Mouse (Mus musculus): ENCODE data around the gene Olfr612. TPM values are rescaled to one million over a fixed set of nuclear protein-coding genes. Genes with fewer than 3 reads are reported as not detected.

Gene Olfr612
- total RNA-seq (2023), result not detected

GRCm38 (mm10) chr7:103542617-103543016, at the start of gene Olfr612:
Gene Olfr612 (minus strand): TSS chr7:103542717.

GRCm38 (mm10) chr7:103589803-103590202, 47.3 kb upstream of the Olfr612 start, which contains the start of gene Olfr618:
Gene Olfr618 (plus strand): TSS chr7:103590103.

GRCm38 (mm10) chr7:103572761-103573160, 30.2 kb upstream of the Olfr612 start, which contains the start of gene Olfr617:
Gene Olfr617 (plus strand): TSS chr7:103573061.

GRCm38 (mm10) chr7:103569043-103569442, 26.5 kb upstream of the Olfr612 start, which contains the start of gene Olfr616:
Gene Olfr616 (minus strand): TSS chr7:103569143.

GRCm38 (mm10) chr7:103555779-103556178, 13.3 kb upstream of the Olfr612 start, which contains the start of gene Olfr615:
Gene Olfr615 (plus strand): TSS chr7:103556079.

GRCm38 (mm10) chr7:103547774-103548173, 5.3 kb upstream of the Olfr612 start, which contains the start of gene Olfr613:
Gene Olfr613 (plus strand): TSS chr7:103548074.

GRCm38 (mm10) chr7:103520746-103521145, 21.8 kb downstream of the Olfr612 start, which contains the start of gene Olfr611:
Gene Olfr611 (minus strand): TSS chr7:103520846.

GRCm38 (mm10) chr7:103512022-103512421, 30.5 kb downstream of the Olfr612 start, which contains the start of gene Olfr610:
Gene Olfr610 (minus strand): TSS chr7:103512122.

GRCm38 (mm10) chr7:103497962-103498361, 44.6 kb downstream of the Olfr612 start, which contains the start of gene Olfr609:
Gene Olfr609 (minus strand): TSS chr7:103498062.

Other genes starting within 250 kb of the Olfr612 start
- not detected for gene Olfr596, start 237.1 kb downstream of the Olfr612 start, total RNA-seq (2023)
- not detected for gene Olfr597, start 226.4 kb downstream of the Olfr612 start, total RNA-seq (2023)
- gene Olfr598, start 219.1 kb downstream of the Olfr612 start, total RNA-seq (2023), result not detected
- gene Olfr599, start 206.8 kb downstream of the Olfr612 start, total RNA-seq (2023), result not detected
- not detected for gene Olfr600, start 193.0 kb downstream of the Olfr612 start, total RNA-seq (2023)
- gene Olfr601, start 180.1 kb downstream of the Olfr612 start, total RNA-seq (2023), result not detected
- gene Olfr603, start 156.5 kb downstream of the Olfr612 start, total RNA-seq (2023), result not detected
- gene Usp17lc, start 127.6 kb downstream of the Olfr612 start, total RNA-seq (2023), result not detected
- gene Olfr605, start 97.3 kb downstream of the Olfr612 start, total RNA-seq (2023), result not detected
- not detected for gene Olfr606, start 93.7 kb downstream of the Olfr612 start, total RNA-seq (2023)
- gene Olfr607, start 78.6 kb downstream of the Olfr612 start, total RNA-seq (2023), result under 1 TPM in 1 of 2 experiments, not detected in 1; 0.07 TPM
- gene Olfr608, start 72.8 kb downstream of the Olfr612 start, total RNA-seq (2023), result not detected
- gene Olfr609, start 44.7 kb downstream of the Olfr612 start, total RNA-seq (2023), result not detected
- gene Olfr610, start 30.6 kb downstream of the Olfr612 start, total RNA-seq (2023), result not detected
- not detected for gene Olfr611, start 21.9 kb downstream of the Olfr612 start, total RNA-seq (2023)
- not detected for gene Olfr613, start 5.4 kb upstream of the Olfr612 start, total RNA-seq (2023)
- gene Olfr615, start 13.4 kb upstream of the Olfr612 start, total RNA-seq (2023), result not detected
- gene Olfr616, start 26.4 kb upstream of the Olfr612 start, total RNA-seq (2023), result not detected
- gene Olfr617, start 30.3 kb upstream of the Olfr612 start, total RNA-seq (2023), result not detected
- gene Olfr618, start 47.4 kb upstream of the Olfr612 start, total RNA-seq (2023), result not detected
- not detected for gene Olfr619, start 57.9 kb upstream of the Olfr612 start, total RNA-seq (2023)
- not detected for gene Olfr620, start 69.8 kb upstream of the Olfr612 start, total RNA-seq (2023)
- gene Olfr622, start 100.0 kb upstream of the Olfr612 start, total RNA-seq (2023), result not detected
- gene Olfr623, start 121.0 kb upstream of the Olfr612 start, total RNA-seq (2023), result not detected
- gene Olfr624, start 128.5 kb upstream of the Olfr612 start, total RNA-seq (2023), result not detected
- gene Olfr625-ps1, start 140.0 kb upstream of the Olfr612 start, total RNA-seq (2023), result not detected
- gene Olfr243, start 172.0 kb upstream of the Olfr612 start, total RNA-seq (2023), result not detected
- gene Olfr628, start 187.7 kb upstream of the Olfr612 start, total RNA-seq (2023), result not detected
- not detected for gene Olfr629, start 202.2 kb upstream of the Olfr612 start, total RNA-seq (2023)
- not detected for gene Olfr630, start 214.6 kb upstream of the Olfr612 start, total RNA-seq (2023)
- not detected for gene Olfr69, start 228.9 kb upstream of the Olfr612 start, total RNA-seq (2023)
- not detected for gene Olfr68, start 237.0 kb upstream of the Olfr612 start, total RNA-seq (2023)
- gene Olfr67, start 249.1 kb upstream of the Olfr612 start, total RNA-seq (2023), result not detected